Mouse (Mus musculus): ENCODE data around the gene Olfr1199. TPM values are rescaled to one million over a fixed set of nuclear protein-coding genes. Genes with fewer than 3 reads are reported as not detected.

The Olfr1199 gene
- not detected for total RNA-seq (2021)
- long read RNA-seq, experiment 1: 0 reads
- long read RNA-seq, experiment 2: 0 reads

DNA sequence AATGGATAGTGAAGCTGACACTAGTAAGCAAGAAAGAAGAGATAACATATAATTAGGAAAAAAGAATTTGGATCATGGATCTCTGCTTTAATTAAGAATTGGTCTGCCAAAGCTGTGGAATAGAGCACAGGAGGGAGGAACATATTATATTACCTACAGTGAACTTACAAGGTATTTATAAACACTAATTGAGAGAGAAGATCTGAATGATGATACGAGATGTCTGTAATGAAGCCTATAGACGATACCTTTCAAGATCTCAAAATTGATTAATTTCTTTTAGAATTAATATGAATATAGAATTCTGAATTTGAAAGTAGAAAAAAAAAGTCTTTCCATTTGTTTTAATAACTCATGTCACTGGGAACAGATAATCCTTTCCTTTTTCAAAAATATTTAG, at the start of gene Olfr1199:
TSS of gene Olfr1199 (minus strand) at position 101 of the 400 bp plus-strand sequence.
- no peak for DNase-seq (ENCODE audit: low spot score)

- DNase-seq (ENCODE audit: low spot score): no peak
These were observed 32.5 kb upstream of the Olfr1199 start, which contains the start of gene Olfr1201 for GRCm38 (mm10) chr2:88792736-88793135. Gene Olfr1201, plus strand, starts transcription at chr2:88793036.

DNA sequence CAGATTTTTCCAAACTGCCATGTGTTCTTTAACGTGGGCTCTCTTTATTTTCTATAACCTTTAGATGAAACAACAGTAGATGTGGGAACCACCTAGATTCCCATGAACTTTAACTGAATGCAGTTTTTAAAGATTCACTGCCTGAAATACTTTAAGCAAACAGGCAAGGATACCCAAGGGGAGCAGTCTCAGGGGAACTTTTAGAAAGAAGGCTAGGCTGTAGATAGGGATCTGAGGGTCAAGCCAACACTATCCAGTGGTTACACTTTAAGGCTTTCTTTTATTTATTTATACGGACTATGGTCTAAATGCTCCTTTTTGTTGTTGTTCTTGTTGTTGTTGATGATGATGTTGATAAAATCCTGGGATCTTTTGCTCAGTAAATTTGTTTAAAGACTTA, 10.1 kb upstream of the Olfr1199 start, which contains the start of gene Olfr1200:
TSS of gene Olfr1200 (minus strand) at position 101 of the 400 bp plus-strand sequence.
- DNase-seq (ENCODE audit: low spot score): no peak

GRCm38 (mm10) chr2:88751270-88751669, 9.0 kb downstream of the Olfr1199 start, which contains the start of gene Olfr1198:
Gene Olfr1198, minus strand, starts transcription at chr2:88751370.
- DNase-seq (ENCODE audit: low spot score): no peak

- no peak for DNase-seq (ENCODE audit: low spot score)
These were observed 16.9 kb downstream of the Olfr1199 start for GRCm38 (mm10) chr2:88743379-88743778.

DNA sequence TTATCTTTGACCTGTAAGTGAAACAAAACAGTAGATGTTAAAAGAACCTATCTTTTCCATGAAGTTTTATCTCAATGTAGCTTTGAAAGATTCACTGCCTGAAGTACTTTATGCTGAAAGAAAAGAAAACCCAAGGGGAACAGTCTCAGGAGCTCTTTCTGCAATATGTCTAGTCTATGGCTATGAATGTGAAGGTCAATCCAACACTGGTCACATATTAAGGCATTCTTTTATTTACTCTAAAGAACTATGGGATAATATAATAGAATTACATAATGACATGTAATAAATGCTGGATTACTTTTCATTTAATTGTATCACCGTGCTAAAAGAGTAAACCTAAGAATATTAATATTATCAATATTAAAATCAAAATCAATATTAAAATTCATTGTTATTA, 28.0 kb downstream of the Olfr1199 start, which contains the start of gene Olfr1197:
TSS of gene Olfr1197 (minus strand) at position 101 of the 400 bp plus-strand sequence.
- DNase-seq (ENCODE audit: low spot score): no peak

DNA sequence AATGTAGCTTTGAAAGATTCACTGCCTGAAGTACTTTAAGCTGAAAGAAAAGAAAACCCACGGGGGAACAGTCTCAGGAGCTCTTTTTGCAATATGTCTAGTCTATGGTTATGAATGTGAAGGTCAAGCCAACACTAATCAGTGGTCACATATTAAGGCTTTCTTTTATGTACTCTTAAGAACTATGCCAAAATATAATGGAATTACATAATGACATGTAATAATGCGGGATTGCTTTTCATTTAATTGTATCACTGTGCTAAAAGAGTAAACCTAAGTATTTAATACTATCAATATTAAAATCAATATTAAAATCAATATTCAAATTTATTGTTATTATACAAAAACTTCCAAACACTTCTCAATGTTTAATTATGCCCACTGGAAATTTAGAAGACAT, 55.8 kb downstream of the Olfr1199 start, which contains the start of gene Olfr1196:
TSS of gene Olfr1196 (minus strand) at position 101 of the 400 bp plus-strand sequence.
- no peak for DNase-seq (ENCODE audit: low spot score)

Other genes starting within 250 kb of the Olfr1199 start
- gene Olfr1186, start 241.9 kb downstream of the Olfr1199 start, total RNA-seq (2021): not detected
- not detected for gene Olfr1188, start 203.5 kb downstream of the Olfr1199 start, total RNA-seq (2021)
- gene Olfr1189, start 174.0 kb downstream of the Olfr1199 start, total RNA-seq (2021): not detected
- gene Olfr1191-ps1, start 119.9 kb downstream of the Olfr1199 start, total RNA-seq (2021): under 1 TPM in 1 of 2 experiments, not detected in 1; 0.05 TPM
- gene Olfr1192-ps1, start 112.0 kb downstream of the Olfr1199 start, total RNA-seq (2021): not detected
- gene Olfr1193, start 84.8 kb downstream of the Olfr1199 start, total RNA-seq (2021): not detected
- not detected for gene Olfr1195, start 71.3 kb downstream of the Olfr1199 start, total RNA-seq (2021)
- gene Olfr1196, start 55.9 kb downstream of the Olfr1199 start, total RNA-seq (2021): not detected
- not detected for gene Olfr1197, start 28.1 kb downstream of the Olfr1199 start, total RNA-seq (2021)
- gene Olfr1198, start 9.1 kb downstream of the Olfr1199 start, total RNA-seq (2021): not detected
- not detected for gene Olfr1200, start 10.0 kb upstream of the Olfr1199 start, total RNA-seq (2021)
- gene Olfr1201, start 32.6 kb upstream of the Olfr1199 start, total RNA-seq (2021): not detected
- gene Olfr1202, start 54.0 kb upstream of the Olfr1199 start, total RNA-seq (2021): not detected
- not detected for gene Olfr1205, start 69.3 kb upstream of the Olfr1199 start, total RNA-seq (2021)
- not detected for gene Olfr1204, start 88.8 kb upstream of the Olfr1199 start, total RNA-seq (2021)
- not detected for gene Olfr1206, start 102.8 kb upstream of the Olfr1199 start, total RNA-seq (2021)
- not detected for gene Olfr1208, start 141.8 kb upstream of the Olfr1199 start, total RNA-seq (2021)
- not detected for gene Olfr1209, start 154.7 kb upstream of the Olfr1199 start, total RNA-seq (2021)
- not detected for gene Olfr1211, start 177.6 kb upstream of the Olfr1199 start, total RNA-seq (2021)
- not detected for gene Olfr1212, start 193.5 kb upstream of the Olfr1199 start, total RNA-seq (2021)
- not detected for gene Gm13762, start 219.8 kb upstream of the Olfr1199 start, total RNA-seq (2021)
- gene Olfr1214, start 232.2 kb upstream of the Olfr1199 start, total RNA-seq (2021): not detected
- not detected for gene Olfr1215, start 246.5 kb upstream of the Olfr1199 start, total RNA-seq (2021)

Measured in gastrocnemius, adult 18-20 months (tissue).